Mouse (Mus musculus) kidney, postnatal 0 days (tissue): ENCODE data around the gene Gm5868. TPM values are rescaled to one million over a fixed set of nuclear protein-coding genes. Genes with fewer than 3 reads are reported as not detected.
"Not testable (repeated sequence)": the region's sequence is repeated elsewhere in the genome, so short reads cannot be mapped to it uniquely, and the experiment has no call there.

Source experiments
- ATAC-seq: fragments of 200-750 bp; cut with Nextera tagmentation; replicated peaks from 2 replicates; pipeline ENCODE4 v1.8.0; 2017; ENCODE audit warnings: low read depth, moderate number of reproducible peaks, moderate TSS enrichment, moderate library complexity; ENCODE audit not compliant: low FRiP score
- DNase-seq: peaks from one replicate; pipeline ENCODE4 v3.0.0-alpha.2; 2016; ENCODE audit warnings: low spot score
- H3K27ac ChIP-seq: fragments of 300-500 bp; sonication (generic); 2 replicates; pipeline ENCODE4 v1.5.1; 2014; ENCODE audit warnings: mild to moderate bottlenecking
- H3K27me3 ChIP-seq: fragments of 300-500 bp; sonication (generic); 2 replicates; pipeline ENCODE4 v1.6.1; 2014; ENCODE audit warnings: low read length, mixed read lengths; ENCODE audit not compliant: insufficient read depth
- H3K36me3 ChIP-seq: fragments of 300-500 bp; sonication (generic); 2 replicates; pipeline ENCODE4 v1.6.1; 2014; ENCODE audit warnings: low read length, mixed read lengths; ENCODE audit not compliant: insufficient read depth
- H3K4me1 ChIP-seq: fragments of 300-500 bp; sonication (generic); replicated peaks from 2 replicates; pipeline ENCODE4 v1.6.1; 2014; ENCODE audit warnings: antibody characterized with exemption, low read length, mixed read lengths; ENCODE audit not compliant: insufficient read depth
- H3K4me2 ChIP-seq: fragments of 300-500 bp; sonication (generic); 2 replicates; pipeline ENCODE4 v1.6.1; 2014; ENCODE audit warnings: mild to moderate bottlenecking, low read length, moderate library complexity, mixed read lengths
- H3K4me3 ChIP-seq: fragments of 300-500 bp; sonication (generic); replicated peaks from 2 replicates; pipeline ENCODE4 v1.5.1; 2014; ENCODE audit warnings: low read depth, low read length
- H3K9ac ChIP-seq: fragments of 300-500 bp; sonication (generic); 2 replicates; pipeline ENCODE4 v1.6.1; 2014; ENCODE audit warnings: low read depth, low read length
- H3K9me3 ChIP-seq: fragments of 300-500 bp; sonication (generic); replicated peaks from 2 replicates; pipeline ENCODE4 v1.6.1; 2016; ENCODE audit warnings: low read length, inconsistent platforms, mixed read lengths
- CTCF ChIP-seq: IDR thresholded peaks from 2 replicates; pipeline ENCODE4 v1.5.1; 2016; ENCODE audit warnings: antibody characterized with exemption, low read depth, mild to moderate bottlenecking, moderate library complexity
- WGBS: fragments of 180-500 bp; shearing (Covaris S2); extraction: QIAGEN DNeasy Blood & Tissue Kit; methylation state at CpG from one replicate; pipeline ENCODE4 v1.1.7; 2014; 5-methylcytosine and 5-hydroxymethylcytosine counted together
- polyA plus RNA-seq: library from polyadenylated mRNA; unstranded; fragments of >200 nt; fragmentation: Nextera tagmentation; extraction: Ambion mirVana; gene quantifications from 2 replicates; pipeline ENCODE4 v1.2.1, GENCODE M21; 2015

Gm5868 gene
- polyA plus RNA-seq, 1 experiment from 2014 or later, result 1.8 TPM

- Histone ChIP-seq H3K27me3 (no peaks in the 10 kb centered on the region), H3K4me2 (no peak overlapping the region), H3K4me3 (no peak overlapping the region), H3K36me3 (no peaks in the 10 kb centered on the region), H3K9ac (no peak overlapping the region), H3K9me3 (no peaks in the 10 kb centered on the region), H3K4me1 (no peaks in the 10 kb centered on the region), H3K27ac (no peak overlapping the region)
- no peak for TF ChIP-seq CTCF
- WGBS, result 79% methylated on average over 4 of the region's 4 CpGs
- DNase-seq (no peak), ATAC-seq (no peak)
These were observed 15.8 kb upstream of the Gm5868 start for GRCm38 (mm10) chr5:72603138-72603537.

DNA sequence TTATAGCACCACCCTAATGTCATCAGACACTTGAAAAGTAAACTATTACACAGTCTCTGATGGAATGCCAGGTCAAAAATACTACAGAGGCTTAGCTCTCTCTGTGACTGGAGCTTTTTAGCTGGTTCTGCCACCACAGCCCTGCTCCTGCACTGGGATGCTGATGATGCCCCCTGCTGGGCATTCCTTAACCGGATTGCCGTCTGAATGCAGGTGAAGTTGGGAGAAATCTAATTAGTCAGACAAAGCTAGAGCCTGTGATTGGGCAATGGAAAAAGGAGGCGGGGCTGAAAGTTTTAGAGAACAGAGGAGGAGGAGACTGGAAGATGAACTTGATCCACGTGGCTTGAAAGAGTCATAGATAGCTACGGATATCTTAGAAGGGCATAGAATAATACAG, 13.7 kb upstream of the Gm5868 start:
- ATAC-seq, result peak; percentile 69
- Histone ChIP-seq H3K9ac (no peak overlapping the region), H3K4me2 (no peak overlapping the region), H3K4me1 (no peaks in the 10 kb centered on the region), H3K4me3 (no peak overlapping the region), H3K27ac (no peak overlapping the region), H3K36me3 (no peaks in the 10 kb centered on the region), H3K9me3 (no peaks in the 10 kb centered on the region), H3K27me3 (no peaks in the 10 kb centered on the region)
- peak; percentile 68 for DNase-seq
- WGBS, result 7% methylated on average over 5 of the region's 5 CpGs
- TF ChIP-seq CTCF, result peak; percentile 73

- peak overlapping the region; percentile 33; the same call in 1 of the 2 replicates for H3K4me3 ChIP-seq
- not testable (repeated sequence) for H3K27me3 ChIP-seq, H3K36me3 ChIP-seq, H3K4me1 ChIP-seq, H3K9me3 ChIP-seq, H3K9ac ChIP-seq, H3K27ac ChIP-seq, ATAC-seq, DNase-seq
- peak overlapping the region; percentile 63 for H3K4me2 ChIP-seq
- WGBS, result 40% methylated on average over 25 of the region's 25 CpGs
These were observed 622 bp downstream of the Gm5868 start for GRCm38 (mm10) chr5:72586667-72587191.

DNA sequence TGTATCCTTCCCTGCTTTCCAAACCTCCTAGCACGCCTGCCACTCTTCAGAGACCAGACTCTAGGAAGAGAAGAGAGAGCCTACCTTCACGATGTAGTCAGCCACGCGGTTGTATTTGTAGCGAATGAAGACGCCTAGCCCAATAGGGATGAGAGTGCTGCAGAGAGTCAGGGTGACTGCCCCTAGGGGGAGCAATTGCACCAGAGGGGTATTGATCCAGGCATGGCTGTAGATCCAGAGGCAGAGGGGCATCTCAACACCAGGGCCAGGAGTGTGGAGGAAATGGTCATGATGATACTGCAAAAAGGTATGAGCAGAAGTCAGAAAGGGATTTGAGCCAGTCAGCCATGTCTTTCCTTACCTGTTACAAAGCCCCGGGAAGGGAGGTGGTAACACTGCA, 1.2 kb downstream of the Gm5868 start:
- H3K36me3 ChIP-seq, ATAC-seq, DNase-seq, H3K27me3 ChIP-seq, H3K4me2 ChIP-seq, H3K27ac ChIP-seq, H3K4me1 ChIP-seq, H3K9me3 ChIP-seq, H3K4me3 ChIP-seq, H3K9ac ChIP-seq: not testable (repeated sequence)
- peak; percentile 41; the same call in 1 of the 2 replicates for TF ChIP-seq CTCF
- WGBS, result 51% methylated on average over 7 of the region's 7 CpGs

GRCm38 (mm10) chr5:72580970-72581332, 6.4 kb downstream of the Gm5868 start, which contains the start of gene Zar1:
Zar1 (minus strand) TSS chr5:72581254.
- peak; percentile 25; the same call in 1 of the 2 replicates for ATAC-seq
- 9% methylated on average over 17 of the region's 21 CpGs for WGBS
- not testable (repeated sequence) for DNase-seq

DNA sequence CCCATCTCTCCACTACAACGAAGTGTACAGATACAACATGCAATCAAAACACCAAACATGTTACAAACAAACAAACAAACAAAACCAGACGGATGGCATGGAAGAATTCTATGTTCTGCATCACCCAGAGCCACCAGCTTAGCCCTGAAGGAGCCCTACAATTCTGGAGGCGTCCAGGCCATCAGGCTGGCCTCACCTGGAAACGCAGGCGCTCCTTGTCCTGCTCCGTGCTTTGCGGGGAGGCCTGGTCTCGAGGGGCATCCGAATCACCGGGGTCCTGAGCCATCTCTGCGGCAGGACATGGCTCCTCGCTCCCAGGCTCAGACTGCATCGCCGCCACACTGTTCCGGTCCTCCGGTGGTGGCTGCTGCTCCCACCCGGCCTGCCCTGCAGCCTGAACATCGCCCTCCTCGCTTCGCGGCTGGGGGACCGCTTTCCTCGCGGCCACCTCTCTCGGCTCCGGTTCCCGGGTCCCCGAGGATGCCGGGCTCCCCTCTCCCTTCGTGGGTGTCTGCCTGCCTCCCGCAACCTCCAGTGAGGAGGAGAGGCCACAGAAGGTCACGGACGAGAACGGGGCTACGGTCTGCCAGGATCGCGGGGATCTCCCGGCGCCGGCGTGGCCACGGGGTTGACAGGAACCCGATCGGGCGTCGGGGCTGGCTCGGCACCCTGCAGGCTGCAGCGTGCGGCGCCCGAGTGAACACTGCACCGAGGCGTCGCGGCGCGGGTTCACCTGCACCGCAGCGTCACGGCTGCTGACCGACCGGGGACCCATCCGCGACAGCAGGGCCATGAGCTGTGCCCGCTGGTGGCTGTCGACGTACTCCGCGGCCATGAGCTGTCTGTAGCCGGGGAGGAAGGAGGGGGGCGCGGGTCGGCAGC, 7.0 kb downstream of the Gm5868 start:
- Histone ChIP-seq H3K4me3 (peak overlapping the region; percentile 34), H3K4me2 (peak overlapping the region; percentile 69)
- H3K9me3 ChIP-seq, DNase-seq, H3K27ac ChIP-seq, H3K4me1 ChIP-seq, H3K27me3 ChIP-seq, H3K9ac ChIP-seq, H3K36me3 ChIP-seq: not testable (repeated sequence)
- peak; percentile 75 for ATAC-seq
- WGBS, result 5% methylated on average over 54 of the region's 73 CpGs

More at GRCm38 (mm10) chr5:72580970-72581332, 6.4 kb downstream of the Gm5868 start, which contains the start of gene Zar1:
- not testable (repeated sequence) for H3K9me3 ChIP-seq, H3K36me3 ChIP-seq, H3K27me3 ChIP-seq, H3K4me1 ChIP-seq, H3K9ac ChIP-seq, H3K27ac ChIP-seq
- Histone ChIP-seq H3K4me2 (peak within 1 kb of the TSS; percentile 69), H3K4me3 (peak within 1 kb of the TSS; percentile 34)

DNA sequence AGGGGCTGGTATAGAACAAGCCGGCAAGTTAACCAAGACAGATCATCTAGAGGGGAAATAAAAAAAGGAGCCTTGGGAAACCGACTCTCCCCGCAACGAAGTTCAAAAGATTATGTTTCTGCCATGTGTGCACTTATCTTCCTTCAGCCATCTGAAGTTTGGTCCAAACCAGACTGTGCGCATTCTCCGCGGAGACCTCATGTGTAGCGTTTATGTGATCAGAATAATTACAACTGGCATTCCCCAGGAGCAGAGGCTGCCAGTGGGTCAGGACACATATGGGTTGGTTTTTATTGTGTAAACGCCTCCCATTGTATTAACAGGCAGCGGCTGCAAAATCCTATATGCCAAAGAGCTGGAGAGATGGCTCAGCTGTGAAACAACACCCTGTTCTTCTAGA, 7.8 kb downstream of the Gm5868 start:
- H3K9me3 ChIP-seq, ATAC-seq, H3K27me3 ChIP-seq, H3K4me2 ChIP-seq, H3K36me3 ChIP-seq, H3K4me3 ChIP-seq, DNase-seq, H3K9ac ChIP-seq, H3K4me1 ChIP-seq, H3K27ac ChIP-seq: not testable (repeated sequence)
- WGBS, result 51% methylated on average over 10 of the region's 10 CpGs
